In the genomic region with DNA sequence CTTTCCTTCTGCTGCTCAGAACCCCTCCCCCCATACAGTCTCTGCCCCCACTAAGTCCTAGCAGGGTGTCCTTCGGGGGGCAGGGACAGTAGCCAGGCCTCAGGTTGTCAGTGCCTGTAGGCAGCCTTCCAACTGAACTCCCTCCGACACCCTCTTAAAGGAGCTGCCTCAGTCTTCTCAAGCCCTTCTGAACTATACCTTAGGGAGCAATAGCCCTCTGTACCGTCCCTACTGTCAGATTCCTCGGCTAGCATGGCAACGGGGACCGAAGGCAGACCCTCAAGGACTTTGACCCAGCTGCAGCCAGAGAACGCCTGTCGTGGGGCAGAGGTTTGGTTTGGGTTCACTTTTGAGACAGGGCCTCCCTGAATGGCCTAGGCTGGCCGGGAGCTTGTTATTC, we compare ENCODE assay signal across 21 mouse cellular contexts. TPM values are rescaled to one million over a fixed set of nuclear protein-coding genes. Genes with fewer than 3 reads are reported as not detected.
DNase-seq lines count a peak whose midpoint lies in the region; ATAC-seq and TF ChIP-seq lines count a peak whose summit lies in the region.
"Had no signal": no experiment of that assay in that cellular context is flagged by ENCODE, and none has a peak within 500 bp of the region (broad histone marks: within the 10 kb centered on the region; RNA-seq: fewer than 3 reads in every experiment).

No protein-coding gene starts in this region.

- no peaks in the 10 kb centered on the region for H3K36me3 ChIP-seq in kidney, embryonic 15.5 days
- no peaks in the 10 kb centered on the region for H3K36me3 ChIP-seq in midbrain, embryonic 13.5 days
- H3K36me3 ChIP-seq in midbrain, embryonic 16.5 days (ENCODE audit: control insufficient read depth, insufficient read depth, low read length): no peaks in the 10 kb centered on the region
- H3K36me3 ChIP-seq: lung, embryonic 15.5 days had no signal

- DNase-seq in gastrocnemius, adult 2 months: no peak
- no peak for DNase-seq in gastrocnemius, postnatal 14 days
- no peak for DNase-seq in kidney, postnatal 10 days
- DNase-seq in lung, postnatal 25 days (ENCODE audit: low spot score): no peak
- DNase-seq: cerebellum, postnatal 36 days; forebrain, postnatal 0 days; heart, postnatal 4 days; kidney, adult 18-20 months; left cerebral cortex, postnatal 4 days; thymus, adult 2 months had no signal

- H3K9ac ChIP-seq in kidney, embryonic 15.5 days: no peak overlapping the region
- no peak overlapping the region for H3K9ac ChIP-seq in midbrain, embryonic 13.5 days (replicated peaks)
- H3K9ac ChIP-seq in midbrain, embryonic 16.5 days (ENCODE audit: low read depth, low read length): no peak overlapping the region
- H3K9ac ChIP-seq: forebrain, postnatal 0 days; lung, embryonic 15.5 days had no signal

- H3K4me2 ChIP-seq in kidney, embryonic 15.5 days: no peak overlapping the region
- H3K4me2 ChIP-seq in midbrain, embryonic 13.5 days (replicated peaks): no peak overlapping the region
- H3K4me2 ChIP-seq in midbrain, embryonic 16.5 days (ENCODE audit: low read length): no peak overlapping the region
- H3K4me2 ChIP-seq: heart, embryonic 11.5 days; lung, embryonic 15.5 days had no signal

- intact Hi-C loops in gastrocnemius, adult 2 months (cut with DNase I): no loop called here
- intact Hi-C loops in gastrocnemius, postnatal 14 days (cut with DNase I; ENCODE audit: low total_unique reads): no loop called here

- 53% methylated on average over 9 of the region's 9 CpGs for WGBS in kidney, embryonic 15.5 days
- WGBS in midbrain, embryonic 13.5 days: 79% methylated on average over 9 of the region's 9 CpGs
- 76% methylated on average over 9 of the region's 9 CpGs for WGBS in midbrain, embryonic 16.5 days

- no peaks in the 10 kb centered on the region for H3K9me3 ChIP-seq in kidney, embryonic 15.5 days (replicated peaks)
- no peaks in the 10 kb centered on the region for H3K9me3 ChIP-seq in midbrain, embryonic 13.5 days
- H3K9me3 ChIP-seq in midbrain, embryonic 16.5 days (replicated peaks; ENCODE audit: control insufficient read depth, low read length, poor library complexity, severe bottlenecking): no peaks in the 10 kb centered on the region
- H3K9me3 ChIP-seq: lung, embryonic 15.5 days; megakaryocyte, embryonic 14.5 days had no signal

- ATAC-seq in kidney, embryonic 15.5 days (replicated peaks; ENCODE audit: low FRiP score): 0 out of 2 replicates have a peak, but pooled peaks have one; percentile 40
- ATAC-seq in midbrain, embryonic 13.5 days: 0 out of 2 replicates have a peak, but pooled peaks have one; percentile 11
- no peak for ATAC-seq in midbrain, embryonic 16.5 days
- ATAC-seq in granulocyte monocyte progenitor cell, adult 5-6 weeks (replicated peaks; ENCODE audit: poor library complexity, severe bottlenecking): no peak
- ATAC-seq: forebrain, postnatal 0 days; Patski had no signal

- no peak overlapping the region for H3K4me3 ChIP-seq in gastrocnemius, adult 2 months
- H3K4me3 ChIP-seq in kidney, embryonic 15.5 days (replicated peaks): no peak overlapping the region
- no peak overlapping the region for H3K4me3 ChIP-seq in midbrain, embryonic 13.5 days (replicated peaks)
- H3K4me3 ChIP-seq in midbrain, embryonic 16.5 days (ENCODE audit: low read depth, low read length): no peak overlapping the region
- H3K4me3 ChIP-seq: lung, embryonic 15.5 days; megakaryocyte, embryonic 14.5 days had no signal

- no peak for TF ChIP-seq CTCF in gastrocnemius, adult 2 months (IDR thresholded peaks at IDR 0.05)

- peak overlapping the region; percentile 48; the same call in 1 of the 2 replicates for H3K27ac ChIP-seq in gastrocnemius, adult 2 months
- peak overlapping the region; percentile 47 for H3K27ac ChIP-seq in kidney, embryonic 15.5 days
- H3K27ac ChIP-seq in midbrain, embryonic 13.5 days: no peak overlapping the region
- no peak overlapping the region for H3K27ac ChIP-seq in midbrain, embryonic 16.5 days (ENCODE audit: low read length)
- H3K27ac ChIP-seq: lung, embryonic 15.5 days had no signal

- no peaks in the 10 kb centered on the region for H3K27me3 ChIP-seq in kidney, embryonic 15.5 days
- no peaks in the 10 kb centered on the region for H3K27me3 ChIP-seq in midbrain, embryonic 13.5 days
- H3K27me3 ChIP-seq in midbrain, embryonic 16.5 days (ENCODE audit: control insufficient read depth, insufficient read depth, low read depth, low read length): no peaks in the 10 kb centered on the region
- H3K27me3 ChIP-seq: CH12.LX; lung, embryonic 15.5 days; Patski had no signal

- H3K4me1 ChIP-seq in kidney, embryonic 15.5 days: peaks cover 34% of the 10 kb centered on the region
- peaks cover 42% of the 10 kb centered on the region for H3K4me1 ChIP-seq in midbrain, embryonic 13.5 days (replicated peaks)
- H3K4me1 ChIP-seq in midbrain, embryonic 16.5 days (ENCODE audit: control insufficient read depth, insufficient read depth, low read length): peaks cover 3% of the 10 kb centered on the region; the same call in 1 of the 2 replicates
- H3K4me1 ChIP-seq: megakaryocyte, embryonic 14.5 days had no signal

RNA-seq across cellular contexts. Expression of a gene that starts 11.9 kb away (rescaled TPM):
- 1 to 10 TPM; 5.0 to 5.7 TPM for total RNA-seq in gastrocnemius, adult 2 months (2021)
- total RNA-seq in gastrocnemius, postnatal 14 days (2021): 1 to 10 TPM; 6.8 to 7.7 TPM
- polyA plus RNA-seq in kidney, embryonic 15.5 days (2015; fragmentation: Nextera tagmentation; extraction: Ambion mirVana): 10.6 and 11.4 TPM in 2 replicates
- 43.8 and 46.0 TPM in 2 replicates for polyA plus RNA-seq in midbrain, embryonic 13.5 days (2015; fragmentation: Nextera tagmentation; extraction: Ambion mirVana)
- 51.2 and 53.5 TPM in 2 replicates for polyA plus RNA-seq in midbrain, embryonic 16.5 days (2015; fragmentation: Nextera tagmentation; extraction: Ambion mirVana)
- 6.7 and 19.6 TPM in 2 replicates for total RNA-seq in granulocyte monocyte progenitor cell, adult 5-6 weeks (2014; fragmentation: Nextera tagmentation)
- 3.2 and 9.2 TPM in 2 replicates for total RNA-seq in granulocyte monocyte progenitor cell, adult 5-6 weeks (2017)

RNA-seq across cellular contexts. Expression of a gene that starts 26.0 kb away (rescaled TPM):
- not detected for total RNA-seq in gastrocnemius, adult 2 months (2021)
- total RNA-seq in gastrocnemius, postnatal 14 days (2021): not detected
- polyA plus RNA-seq in kidney, embryonic 15.5 days (2015; fragmentation: Nextera tagmentation; extraction: Ambion mirVana): 0.30 TPM in 1 of 2 replicates, not detected in the other
- 0.55 TPM in 1 of 2 replicates, not detected in the other for polyA plus RNA-seq in midbrain, embryonic 13.5 days (2015; fragmentation: Nextera tagmentation; extraction: Ambion mirVana)
- polyA plus RNA-seq in midbrain, embryonic 16.5 days (2015; fragmentation: Nextera tagmentation; extraction: Ambion mirVana): 1.3 and 1.4 TPM in 2 replicates
- not detected in 2 replicates for total RNA-seq in granulocyte monocyte progenitor cell, adult 5-6 weeks (2014; fragmentation: Nextera tagmentation)
- not detected in 2 replicates for total RNA-seq in granulocyte monocyte progenitor cell, adult 5-6 weeks (2017)
- total RNA-seq: CH12.LX; gastrocnemius, adult 8-10 months; heart, postnatal 4 days had no signal
- polyA plus RNA-seq: embryonic facial prominence, embryonic 11.5 days; Patski had no signal

Comparison
In these comparisons a context has a peak if more than half of its experiments do, and no peak if none do; other contexts are left out.
1. ATAC-seq: peak in kidney, embryonic 15.5 days (single experiment) and midbrain, embryonic 13.5 days (single experiment); none in midbrain, embryonic 16.5 days (single experiment) and granulocyte monocyte progenitor cell, adult 5-6 weeks (single experiment).
2. H3K27ac ChIP-seq: peak in gastrocnemius, adult 2 months (single experiment) and kidney, embryonic 15.5 days (single experiment); none in midbrain, embryonic 13.5 days (single experiment) and midbrain, embryonic 16.5 days (single experiment).